Mouse (Mus musculus) kidney, postnatal 0 days (tissue): ENCODE results near the gene Zfp513. TPM values are rescaled to one million over a fixed set of nuclear protein-coding genes. Genes with fewer than 3 reads are reported as not detected.

ENCODE experiments used
- ATAC-seq: fragments of 200-750 bp; cut with Nextera tagmentation; replicated peaks from 2 replicates; pipeline ENCODE4 v1.8.0; 2017; ENCODE audit warnings: low read depth, moderate number of reproducible peaks, moderate TSS enrichment, moderate library complexity; ENCODE audit not compliant: low FRiP score
- DNase-seq: peaks from one replicate; pipeline ENCODE4 v3.0.0-alpha.2; 2016; ENCODE audit warnings: low spot score
- H3K27ac ChIP-seq: fragments of 300-500 bp; sonication (generic); 2 replicates; pipeline ENCODE4 v1.5.1; 2014; ENCODE audit warnings: mild to moderate bottlenecking
- H3K27me3 ChIP-seq: fragments of 300-500 bp; sonication (generic); 2 replicates; pipeline ENCODE4 v1.6.1; 2014; ENCODE audit warnings: low read length, mixed read lengths; ENCODE audit not compliant: insufficient read depth
- H3K36me3 ChIP-seq: fragments of 300-500 bp; sonication (generic); 2 replicates; pipeline ENCODE4 v1.6.1; 2014; ENCODE audit warnings: low read length, mixed read lengths; ENCODE audit not compliant: insufficient read depth
- H3K4me1 ChIP-seq: fragments of 300-500 bp; sonication (generic); replicated peaks from 2 replicates; pipeline ENCODE4 v1.6.1; 2014; ENCODE audit warnings: antibody characterized with exemption, low read length, mixed read lengths; ENCODE audit not compliant: insufficient read depth
- H3K4me2 ChIP-seq: fragments of 300-500 bp; sonication (generic); 2 replicates; pipeline ENCODE4 v1.6.1; 2014; ENCODE audit warnings: mild to moderate bottlenecking, low read length, moderate library complexity, mixed read lengths
- H3K4me3 ChIP-seq: fragments of 300-500 bp; sonication (generic); replicated peaks from 2 replicates; pipeline ENCODE4 v1.5.1; 2014; ENCODE audit warnings: low read depth, low read length
- H3K9ac ChIP-seq: fragments of 300-500 bp; sonication (generic); 2 replicates; pipeline ENCODE4 v1.6.1; 2014; ENCODE audit warnings: low read depth, low read length
- H3K9me3 ChIP-seq: fragments of 300-500 bp; sonication (generic); replicated peaks from 2 replicates; pipeline ENCODE4 v1.6.1; 2016; ENCODE audit warnings: low read length, inconsistent platforms, mixed read lengths
- CTCF ChIP-seq: IDR thresholded peaks from 2 replicates; pipeline ENCODE4 v1.5.1; 2016; ENCODE audit warnings: antibody characterized with exemption, low read depth, mild to moderate bottlenecking, moderate library complexity
- WGBS: fragments of 180-500 bp; shearing (Covaris S2); extraction: QIAGEN DNeasy Blood & Tissue Kit; methylation state at CpG from one replicate; pipeline ENCODE4 v1.1.7; 2014; 5-methylcytosine and 5-hydroxymethylcytosine counted together
- polyA plus RNA-seq: library from polyadenylated mRNA; unstranded; fragments of >200 nt; fragmentation: Nextera tagmentation; extraction: Ambion mirVana; gene quantifications from 2 replicates; pipeline ENCODE4 v1.2.1, GENCODE M21; 2015

Gene Zfp513
- polyA plus RNA-seq, 1 experiment from 2014 or later = 8.9 TPM

DNA sequence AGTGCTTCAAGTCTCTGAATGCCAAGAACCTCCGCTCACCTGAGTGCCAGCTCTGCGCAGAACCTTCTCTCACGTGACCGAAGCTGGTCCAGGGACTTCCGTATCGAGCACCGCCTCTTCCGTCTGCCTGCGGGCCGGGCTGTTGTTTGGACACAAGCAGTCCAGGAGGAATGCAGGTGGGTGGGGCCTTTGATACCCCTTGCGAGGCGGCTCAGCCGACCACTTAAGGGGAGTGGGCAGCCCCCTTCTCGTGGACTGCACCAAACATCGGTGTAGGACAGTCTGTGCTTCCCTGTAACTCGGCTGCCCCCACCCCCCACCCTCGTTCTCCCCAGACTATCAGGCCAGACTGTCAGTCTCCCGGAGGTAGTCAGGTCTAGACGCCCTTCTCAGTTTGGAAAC lies 48.0 kb downstream of the Zfp513 start, which contains the start of gene Mpv17:
Mpv17 (minus strand) TSS at position 100 of the 402 bp plus-strand sequence.
- Histone ChIP-seq H3K9ac (peak within 1 kb of the TSS; percentile 63), H3K9me3 (no peaks in the 10 kb centered on the region), H3K4me3 (peak within 1 kb of the TSS; percentile 57), H3K27ac (peak within 1 kb of the TSS; percentile 70), H3K36me3 (peaks cover 25% of the 10 kb centered on the region), H3K27me3 (no peaks in the 10 kb centered on the region), H3K4me2 (peak within 1 kb of the TSS; percentile 75), H3K4me1 (peaks cover 8% of the 10 kb centered on the region; the same call in 1 of the 2 replicates)
- ATAC-seq = peak; percentile 91
- DNase-seq = peak; percentile 93
- under 1% methylated on average over 19 of the region's 19 CpGs for WGBS
- TF ChIP-seq CTCF = no peak

DNA sequence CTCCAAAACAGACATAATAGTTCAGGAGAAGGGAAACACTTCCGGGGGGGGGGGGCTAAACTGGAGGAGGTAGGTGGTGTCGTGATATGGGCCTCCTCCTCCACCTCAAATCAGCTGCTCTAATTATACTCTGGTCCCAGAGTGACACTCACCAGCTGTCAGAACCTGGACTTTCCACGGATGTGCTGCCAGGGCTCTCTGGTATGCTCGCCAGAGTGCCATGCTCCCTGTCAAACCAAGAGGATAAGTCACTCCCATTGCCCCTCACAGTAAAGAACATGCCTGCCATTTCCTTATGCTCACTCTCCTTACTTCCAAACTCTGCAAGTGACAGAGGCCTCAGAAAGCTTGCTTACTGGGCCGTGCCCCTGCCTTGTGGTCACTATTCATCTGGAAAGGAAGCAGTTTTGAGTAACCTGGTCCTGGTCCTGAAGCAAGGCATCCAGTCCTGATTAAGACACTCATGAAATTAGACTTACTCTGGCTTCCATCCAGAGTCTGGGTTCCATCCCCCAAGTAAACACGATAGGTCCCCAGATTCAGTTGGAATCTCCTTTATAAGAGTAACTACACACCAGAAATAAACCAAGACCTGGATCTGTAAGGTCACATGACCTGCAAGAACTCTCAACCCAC lies 48.5 kb downstream of the Zfp513 start:
- no peaks in the 10 kb centered on the region for H3K27me3 ChIP-seq
- DNase-seq (no peak), ATAC-seq (peak; percentile 23; the same call in 1 of the 2 replicates)
- H3K4me2 ChIP-seq = peak overlapping the region; percentile 75
- WGBS = 30% methylated on average over 6 of the region's 6 CpGs
- peak overlapping the region; percentile 57 for H3K4me3 ChIP-seq
- H3K4me1 ChIP-seq = peaks cover 8% of the 10 kb centered on the region; the same call in 1 of the 2 replicates
- H3K9me3 ChIP-seq = no peaks in the 10 kb centered on the region
- peaks cover 20% of the 10 kb centered on the region for H3K36me3 ChIP-seq
- peak overlapping the region; percentile 58; the same call in 1 of the 2 replicates for H3K27ac ChIP-seq
- H3K9ac ChIP-seq = peak overlapping the region; percentile 63
- no peak for TF ChIP-seq CTCF

GRCm38 (mm10) chr5:31151746-31152145 lies 50.4 kb downstream of the Zfp513 start:
- peak; percentile 5 for DNase-seq
- WGBS = 63% methylated on average over 3 of the region's 3 CpGs
- TF ChIP-seq CTCF = peak; percentile 40; the same call in 1 of the 2 replicates
- H3K36me3 ChIP-seq = peaks cover 4% of the 10 kb centered on the region; the same call in 1 of the 2 replicates
- ATAC-seq = 0 out of 2 replicates have a peak, but pooled peaks have one; percentile 30
- H3K9me3 ChIP-seq = no peaks in the 10 kb centered on the region
- H3K9ac ChIP-seq = 0 out of 2 replicates have a peak overlapping the region, but pooled peaks have one; percentile 8
- no peak overlapping the region for H3K4me2 ChIP-seq
- H3K27me3 ChIP-seq = no peaks in the 10 kb centered on the region
- no peak overlapping the region for H3K4me3 ChIP-seq
- peaks cover 8% of the 10 kb centered on the region; the same call in 1 of the 2 replicates for H3K4me1 ChIP-seq
- no peak overlapping the region for H3K27ac ChIP-seq

DNA sequence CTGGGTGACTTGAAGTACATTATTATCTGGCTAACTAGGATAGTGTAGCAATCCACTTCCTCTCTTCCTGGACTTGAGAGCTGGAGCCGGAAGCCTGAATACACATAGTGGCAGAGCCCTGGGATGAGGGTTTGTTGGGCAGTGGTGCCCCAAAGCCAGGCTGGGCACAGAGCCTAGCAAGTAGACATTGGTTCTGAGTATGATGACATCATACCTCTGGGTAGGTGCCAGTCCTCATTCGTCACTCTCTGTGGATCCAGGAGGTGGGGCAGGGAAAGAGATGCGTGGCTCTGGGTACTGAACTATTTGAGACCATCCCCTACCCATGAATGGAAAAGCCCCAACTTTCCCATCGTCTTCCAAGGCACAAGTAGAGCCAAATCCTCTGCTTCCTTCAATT lies 52.3 kb downstream of the Zfp513 start:
- ATAC-seq = no peak

More for the DNA sequence above, 52.3 kb downstream of the Zfp513 start:
- H3K4me3 ChIP-seq = no peak overlapping the region
- peaks cover 4% of the 10 kb centered on the region; the same call in 1 of the 2 replicates for H3K36me3 ChIP-seq
- H3K9ac ChIP-seq = no peak overlapping the region
- H3K27me3 ChIP-seq = no peaks in the 10 kb centered on the region
- 96% methylated on average over 4 of the region's 4 CpGs for WGBS
- H3K9me3 ChIP-seq = no peaks in the 10 kb centered on the region
- no peak for TF ChIP-seq CTCF
- no peak overlapping the region for H3K27ac ChIP-seq
- H3K4me1 ChIP-seq = peaks cover 8% of the 10 kb centered on the region; the same call in 1 of the 2 replicates
- no peak overlapping the region for H3K4me2 ChIP-seq
- no peak for DNase-seq

Other genes with a start within 250 kb of the Zfp513 start
- 103 and 117 TPM in 2 replicates for gene Preb, start 241.9 kb downstream of the Zfp513 start, polyA plus RNA-seq
- 2.2 and 2.3 TPM in 2 replicates for gene Tcf23, start 233.6 kb downstream of the Zfp513 start, polyA plus RNA-seq
- 271 and 290 TPM in 2 replicates for gene Atraid, start 154.0 kb downstream of the Zfp513 start, polyA plus RNA-seq
- 13.4 and 15.1 TPM in 2 replicates for gene Slc5a6, start 153.4 kb downstream of the Zfp513 start, polyA plus RNA-seq
- 11.8 and 13.9 TPM in 2 replicates for gene Cad, start 147.5 kb downstream of the Zfp513 start, polyA plus RNA-seq
- not detected in 2 replicates for gene Dnajc5g, start 96.0 kb downstream of the Zfp513 start, polyA plus RNA-seq
- gene Slc30a3, start 94.1 kb downstream of the Zfp513 start, polyA plus RNA-seq = 1.1 TPM in 2 replicates
- not detected in 2 replicates for gene Trim54, start 85.6 kb downstream of the Zfp513 start, polyA plus RNA-seq
- 0.31 TPM in 1 of 2 replicates, not detected in the other for gene Ucn, start 63.5 kb downstream of the Zfp513 start, polyA plus RNA-seq
- gene Mpv17, start 48.1 kb downstream of the Zfp513 start, polyA plus RNA-seq = 45.3 and 56.0 TPM in 2 replicates
- 0.53 and 0.73 TPM in 2 replicates for gene Gm29609, start 22.4 kb downstream of the Zfp513 start, polyA plus RNA-seq
- 42.5 and 47.6 TPM in 2 replicates for gene Gtf3c2, start 22.2 kb downstream of the Zfp513 start, polyA plus RNA-seq
- gene Snx17, start 9.1 kb downstream of the Zfp513 start, polyA plus RNA-seq = 122 and 134 TPM in 2 replicates
- gene Eif2b4, start 8.9 kb downstream of the Zfp513 start, polyA plus RNA-seq = 62.8 and 66.8 TPM in 2 replicates
- gene Ppm1g, start 18.4 kb upstream of the Zfp513 start, polyA plus RNA-seq = 85.4 and 92.2 TPM in 2 replicates
- gene Nrbp1, start 38.6 kb upstream of the Zfp513 start, polyA plus RNA-seq = 116 and 123 TPM in 2 replicates
- gene Gm9970, start 38.9 kb upstream of the Zfp513 start, polyA plus RNA-seq = 0.82 and 0.92 TPM in 2 replicates
- gene Krtcap3, start 49.4 kb upstream of the Zfp513 start, polyA plus RNA-seq = 28.0 and 31.9 TPM in 2 replicates
- 17.4 and 20.5 TPM in 2 replicates for gene Ift172, start 88.8 kb upstream of the Zfp513 start, polyA plus RNA-seq
- gene Fndc4, start 93.8 kb upstream of the Zfp513 start, polyA plus RNA-seq = 26.9 and 27.8 TPM in 2 replicates
- 0.09 TPM in 1 of 2 replicates, not detected in the other for gene Gckr, start 95.1 kb upstream of the Zfp513 start, polyA plus RNA-seq